Mouse (Mus musculus): ENCODE measurements around the gene Vmn1r1.
"Not testable (repeated sequence)": the region's sequence is repeated elsewhere in the genome, so short reads cannot be mapped to it uniquely, and the experiment has no call there.

Gene Vmn1r1

GRCm38 (mm10) chr1:182181456-182182305 lies 17.4 kb upstream of the Vmn1r1 start:
- no peak overlapping the region for H3K4me3 ChIP-seq (replicated peaks; ENCODE audit: low read length)
- H3K9me3 ChIP-seq (ENCODE audit: low read length): peaks cover 45% of the 10 kb centered on the region
- peaks cover 5% of the 10 kb centered on the region; the same call in 1 of the 2 replicates for H3K4me1 ChIP-seq (replicated peaks; ENCODE audit: low read depth, low read length)
- H3K27me3 ChIP-seq (ENCODE audit: insufficient read depth, low read length): no peaks in the 10 kb centered on the region
- peaks cover 15% of the 10 kb centered on the region for H3K36me3 ChIP-seq (ENCODE audit: insufficient read depth, low read length)
- TF ChIP-seq NANOG (IDR thresholded peaks at IDR 0.05; ENCODE audit: borderline replicate concordance, low read length) (peak; percentile 99), CTCF (conservative IDR thresholded peaks at IDR 0.05; ENCODE audit: low read length) (no peak), POU5F1 (IDR thresholded peaks at IDR 0.05; ENCODE audit: borderline replicate concordance, low read length) (peak; percentile 72; the same call in 1 of the 2 replicates)

GRCm38 (mm10) chr1:182176985-182177384 lies 12.7 kb upstream of the Vmn1r1 start:
- not testable (repeated sequence) for H3K27me3 ChIP-seq (ENCODE audit: insufficient read depth, low read length); H3K36me3 ChIP-seq (ENCODE audit: insufficient read depth, low read length); H3K4me1 ChIP-seq (replicated peaks; ENCODE audit: low read depth, low read length); H3K4me3 ChIP-seq (replicated peaks; ENCODE audit: low read length)
- peaks cover 45% of the 10 kb centered on the region for H3K9me3 ChIP-seq (ENCODE audit: low read length)

- not testable (repeated sequence) for H3K4me3 ChIP-seq (replicated peaks; ENCODE audit: low read length); H3K36me3 ChIP-seq (ENCODE audit: insufficient read depth, low read length); H3K4me1 ChIP-seq (replicated peaks; ENCODE audit: low read depth, low read length); H3K27me3 ChIP-seq (ENCODE audit: insufficient read depth, low read length)
- peaks cover 53% of the 10 kb centered on the region for H3K9me3 ChIP-seq (ENCODE audit: low read length)
Observed at GRCm38 (mm10) chr1:182170206-182170605, 5.9 kb upstream of the Vmn1r1 start.

GRCm38 (mm10) chr1:182162951-182163350 lies 1.3 kb downstream of the Vmn1r1 start:
- no peaks in the 10 kb centered on the region for H3K9me3 ChIP-seq (ENCODE audit: low read length)
- H3K27me3 ChIP-seq (ENCODE audit: insufficient read depth, low read length): no peaks in the 10 kb centered on the region
- H3K36me3 ChIP-seq (ENCODE audit: insufficient read depth, low read length): no peaks in the 10 kb centered on the region
- H3K4me1 ChIP-seq (replicated peaks; ENCODE audit: low read depth, low read length): peaks cover 63% of the 10 kb centered on the region
- H3K4me3 ChIP-seq (replicated peaks; ENCODE audit: low read length): 0 out of 2 replicates have a peak overlapping the region, but pooled peaks have one; percentile 5
- TF ChIP-seq POU5F1 (IDR thresholded peaks at IDR 0.05; ENCODE audit: borderline replicate concordance, low read length): 0 out of 2 replicates have a peak, but pooled peaks have one; percentile 24
- TF ChIP-seq CTCF (conservative IDR thresholded peaks at IDR 0.05; ENCODE audit: low read length): no peak
- TF ChIP-seq NANOG (IDR thresholded peaks at IDR 0.05; ENCODE audit: borderline replicate concordance, low read length): peak; percentile 95

GRCm38 (mm10) chr1:182159575-182159974 lies 4.7 kb downstream of the Vmn1r1 start:
- TF ChIP-seq NANOG (IDR thresholded peaks at IDR 0.05; ENCODE audit: borderline replicate concordance, low read length) (no peak; the same call in 1 of the 2 replicates), POU5F1 (IDR thresholded peaks at IDR 0.05; ENCODE audit: borderline replicate concordance, low read length) (no peak), CTCF (conservative IDR thresholded peaks at IDR 0.05; ENCODE audit: low read length) (no peak)
- Histone ChIP-seq H3K9me3 (ENCODE audit: low read length) (peaks cover 7% of the 10 kb centered on the region), H3K27me3 (ENCODE audit: insufficient read depth, low read length) (no peaks in the 10 kb centered on the region), H3K4me3 (replicated peaks; ENCODE audit: low read length) (peak overlapping the region; percentile 13; the same call in 1 of the 2 replicates), H3K4me1 (replicated peaks; ENCODE audit: low read depth, low read length) (peaks cover 70% of the 10 kb centered on the region), H3K36me3 (ENCODE audit: insufficient read depth, low read length) (no peaks in the 10 kb centered on the region)

- no peak for TF ChIP-seq POU5F1 (IDR thresholded peaks at IDR 0.05; ENCODE audit: borderline replicate concordance, low read length)
- no peak for TF ChIP-seq CTCF (conservative IDR thresholded peaks at IDR 0.05; ENCODE audit: low read length)
- no peak for TF ChIP-seq NANOG (IDR thresholded peaks at IDR 0.05; ENCODE audit: borderline replicate concordance, low read length)
- Histone ChIP-seq H3K27me3 (ENCODE audit: insufficient read depth, low read length) (no peaks in the 10 kb centered on the region), H3K4me3 (replicated peaks; ENCODE audit: low read length) (no peak overlapping the region)
Observed at GRCm38 (mm10) chr1:182157734-182158133, 6.6 kb downstream of the Vmn1r1 start.

GRCm38 (mm10) chr1:182149966-182150365 lies 14.3 kb downstream of the Vmn1r1 start:
- TF ChIP-seq CTCF (conservative IDR thresholded peaks at IDR 0.05; ENCODE audit: low read length): peak; percentile 89
- TF ChIP-seq POU5F1 (IDR thresholded peaks at IDR 0.05; ENCODE audit: borderline replicate concordance, low read length): no peak
- H3K27me3 ChIP-seq (ENCODE audit: insufficient read depth, low read length): no peaks in the 10 kb centered on the region
- no peak overlapping the region for H3K4me3 ChIP-seq (replicated peaks; ENCODE audit: low read length)
- H3K9me3 ChIP-seq (ENCODE audit: low read length): peaks cover 16% of the 10 kb centered on the region
- peaks cover 12% of the 10 kb centered on the region for H3K4me1 ChIP-seq (replicated peaks; ENCODE audit: low read depth, low read length)
- no peaks in the 10 kb centered on the region for H3K36me3 ChIP-seq (ENCODE audit: insufficient read depth, low read length)

More at GRCm38 (mm10) chr1:182157734-182158133, 6.6 kb downstream of the Vmn1r1 start:
- peaks cover 15% of the 10 kb centered on the region for H3K9me3 ChIP-seq (ENCODE audit: low read length)
- H3K4me1 ChIP-seq (replicated peaks; ENCODE audit: low read depth, low read length): peaks cover 54% of the 10 kb centered on the region
- H3K36me3 ChIP-seq (ENCODE audit: insufficient read depth, low read length): no peaks in the 10 kb centered on the region

- peaks cover 9% of the 10 kb centered on the region for H3K9me3 ChIP-seq (ENCODE audit: low read length)
- H3K4me3 ChIP-seq (replicated peaks; ENCODE audit: low read length): no peak overlapping the region
- no peaks in the 10 kb centered on the region for H3K27me3 ChIP-seq (ENCODE audit: insufficient read depth, low read length)
- no peaks in the 10 kb centered on the region for H3K36me3 ChIP-seq (ENCODE audit: insufficient read depth, low read length)
- peaks cover 18% of the 10 kb centered on the region for H3K4me1 ChIP-seq (replicated peaks; ENCODE audit: low read depth, low read length)
- TF ChIP-seq NANOG (IDR thresholded peaks at IDR 0.05; ENCODE audit: borderline replicate concordance, low read length) (no peak), CTCF (conservative IDR thresholded peaks at IDR 0.05; ENCODE audit: low read length) (no peak), POU5F1 (IDR thresholded peaks at IDR 0.05; ENCODE audit: borderline replicate concordance, low read length) (no peak)
Observed at GRCm38 (mm10) chr1:182148864-182149514, 15.3 kb downstream of the Vmn1r1 start.

Measured in E14TG2a.4 (cell line).